Mouse (Mus musculus): Measurements from ENCODE around the gene Nfatc3. TPM values are rescaled to one million over a fixed set of nuclear protein-coding genes. Genes with fewer than 3 reads are reported as not detected.

Gene Nfatc3
- polyA plus RNA-seq, 1 experiment = 31.9 TPM

DNA sequence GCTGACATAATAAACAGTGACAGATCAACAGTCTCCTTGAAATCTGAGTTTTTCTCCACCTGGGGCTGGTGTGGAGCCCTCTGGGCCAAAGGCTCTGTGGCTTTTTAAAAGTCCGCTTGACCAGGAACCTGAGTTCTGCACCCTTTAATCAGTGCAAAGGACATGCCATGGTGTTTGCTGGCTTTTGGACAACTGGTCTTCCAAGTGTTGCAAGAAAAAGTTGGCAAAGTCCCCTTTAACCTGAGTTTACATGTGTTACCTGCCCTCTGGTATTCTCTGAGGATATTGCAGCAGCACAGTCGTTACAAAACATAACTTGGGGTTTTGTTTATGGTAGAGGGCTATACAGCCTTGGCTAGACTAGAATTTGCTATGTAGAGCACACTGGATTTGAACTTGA lies 71.9 kb downstream of the Nfatc3 start:
- Histone ChIP-seq H3K4me3 (ENCODE audit: insufficient read depth, low read length) (no peak overlapping the region), H3K27ac (ENCODE audit: insufficient read depth, low read depth, low read length) (no peak overlapping the region), H3K4me1 (ENCODE audit: control insufficient read depth, insufficient read depth, low read length) (peaks cover 9% of the 10 kb centered on the region)
- no peak for TF ChIP-seq POLR2A (IDR thresholded peaks at IDR 0.05; ENCODE audit: borderline replicate concordance, low read depth, low read length)
- no peak for TF ChIP-seq CTCF (IDR thresholded peaks at IDR 0.05; ENCODE audit: low read depth, low read length)

DNA sequence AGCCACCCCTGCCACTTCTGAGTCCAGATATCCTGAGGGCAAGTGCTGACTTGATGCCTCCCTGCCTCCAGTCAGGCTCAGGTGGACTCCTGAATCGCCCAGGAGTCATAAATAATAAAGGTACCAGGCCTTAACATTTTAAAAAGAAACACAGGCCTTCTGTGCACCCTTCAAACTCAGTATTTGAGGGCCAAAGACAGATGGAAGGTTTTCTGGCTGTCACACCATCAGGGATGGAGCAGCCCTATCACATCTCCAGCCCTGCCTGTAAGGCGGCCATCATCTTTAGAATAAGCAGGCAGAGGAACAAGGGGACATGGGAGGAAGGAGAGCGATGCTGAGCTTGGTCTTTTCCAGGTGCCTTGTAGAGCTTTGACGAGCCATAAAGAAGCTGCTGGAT lies 72.4 kb downstream of the Nfatc3 start:
- no peak for TF ChIP-seq POLR2A (IDR thresholded peaks at IDR 0.05; ENCODE audit: borderline replicate concordance, low read depth, low read length)
- TF ChIP-seq CTCF (IDR thresholded peaks at IDR 0.05; ENCODE audit: low read depth, low read length) = no peak
- H3K4me3 ChIP-seq (ENCODE audit: insufficient read depth, low read length) = no peak overlapping the region

DNA sequence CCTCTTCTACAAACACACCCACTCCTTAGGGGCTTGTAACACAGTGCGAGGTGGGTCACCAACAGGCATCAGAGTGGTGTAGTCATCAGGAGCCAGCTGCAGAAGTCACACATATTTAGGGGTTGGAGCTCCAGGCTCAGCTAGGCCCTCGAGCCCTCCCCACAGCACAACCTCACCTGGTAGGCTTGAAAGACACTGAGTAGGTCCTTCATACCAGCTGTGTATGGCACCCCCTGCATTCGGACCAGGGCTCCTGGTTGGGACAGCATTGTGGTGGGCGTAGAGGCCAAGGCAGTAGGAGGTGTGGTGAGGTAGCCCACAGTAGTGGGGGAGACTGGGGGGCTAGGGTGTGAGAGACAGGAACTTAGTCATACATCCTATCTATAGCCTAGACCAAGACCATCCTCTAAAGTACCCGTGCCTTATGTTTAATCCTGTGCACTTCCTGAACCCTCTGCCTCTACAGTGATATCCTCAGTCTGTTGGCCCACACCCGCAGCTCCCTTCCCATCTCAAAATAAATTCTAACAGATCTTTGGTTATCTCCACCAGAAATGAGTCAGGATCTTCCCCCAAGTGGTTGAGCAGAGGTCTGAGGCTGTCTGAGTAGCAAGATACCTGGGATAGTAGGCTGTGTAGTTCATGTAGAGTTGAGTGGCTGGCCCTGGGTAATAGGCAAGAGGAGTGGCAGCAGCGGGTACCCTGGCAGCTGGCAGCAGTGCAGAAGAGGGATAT lies 73.0 kb downstream of the Nfatc3 start:
- Histone ChIP-seq H3K4me1 (ENCODE audit: control insufficient read depth, insufficient read depth, low read length) (0 out of 2 replicates have a peak, but pooled peaks cover 2% of the 10 kb centered on the region), H3K4me3 (ENCODE audit: insufficient read depth, low read length) (no peak overlapping the region), H3K27ac (ENCODE audit: insufficient read depth, low read depth, low read length) (no peak overlapping the region)
- TF ChIP-seq POLR2A (IDR thresholded peaks at IDR 0.05; ENCODE audit: borderline replicate concordance, low read depth, low read length) = no peak
- no peak for TF ChIP-seq CTCF (IDR thresholded peaks at IDR 0.05; ENCODE audit: low read depth, low read length)

More for the DNA sequence above, 72.4 kb downstream of the Nfatc3 start:
- no peak overlapping the region for H3K27ac ChIP-seq (ENCODE audit: insufficient read depth, low read depth, low read length)
- H3K4me1 ChIP-seq (ENCODE audit: control insufficient read depth, insufficient read depth, low read length) = peaks cover 5% of the 10 kb centered on the region

DNA sequence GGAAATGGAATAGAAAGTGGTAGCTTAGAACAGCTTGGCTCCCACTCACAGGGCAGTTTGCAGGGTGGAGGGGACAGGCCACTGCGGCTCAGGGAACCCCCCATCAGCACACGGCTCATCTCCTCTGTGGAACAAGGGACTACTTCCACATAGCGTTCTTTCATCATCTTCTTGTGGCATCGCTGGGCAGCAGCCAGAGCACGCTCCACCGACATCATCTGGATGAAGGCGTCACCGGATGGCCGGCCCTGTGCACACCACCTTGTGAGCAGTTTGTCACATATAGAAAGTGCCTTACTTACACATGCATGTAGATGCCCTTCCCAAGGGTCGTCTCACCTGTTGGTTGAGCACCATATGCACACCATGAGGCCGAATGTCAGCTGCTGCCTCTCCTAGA lies 73.7 kb downstream of the Nfatc3 start:
- no peak overlapping the region for H3K4me3 ChIP-seq (ENCODE audit: insufficient read depth, low read length)
- no peak for TF ChIP-seq CTCF (IDR thresholded peaks at IDR 0.05; ENCODE audit: low read depth, low read length)
- TF ChIP-seq POLR2A (IDR thresholded peaks at IDR 0.05; ENCODE audit: borderline replicate concordance, low read depth, low read length) = no peak
- no peak overlapping the region for H3K27ac ChIP-seq (ENCODE audit: insufficient read depth, low read depth, low read length)
- peaks cover 2% of the 10 kb centered on the region; the same call in 1 of the 2 replicates for H3K4me1 ChIP-seq (ENCODE audit: control insufficient read depth, insufficient read depth, low read length)

DNA sequence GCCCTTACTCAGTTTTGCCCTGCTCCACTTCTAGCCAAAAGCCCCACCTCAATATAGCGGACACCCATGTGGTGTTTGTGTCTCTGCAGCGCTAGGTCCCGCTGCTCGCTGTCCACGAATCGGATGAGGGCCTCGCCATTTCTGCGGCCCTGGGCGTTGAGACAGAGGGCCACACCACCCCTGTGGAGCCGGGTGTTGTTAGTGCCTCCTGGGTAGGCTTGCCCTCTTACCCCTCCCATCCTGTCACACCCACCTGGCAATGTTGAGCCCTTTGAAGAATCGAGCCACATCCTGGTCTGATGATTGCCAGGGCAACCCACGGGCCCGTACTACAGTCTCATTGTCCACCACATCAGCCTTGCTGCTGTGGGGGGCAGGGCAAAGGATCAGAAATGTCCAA lies 74.9 kb downstream of the Nfatc3 start:
- H3K4me3 ChIP-seq (ENCODE audit: insufficient read depth, low read length) = no peak overlapping the region
- H3K27ac ChIP-seq (ENCODE audit: insufficient read depth, low read depth, low read length) = no peak overlapping the region
- peaks cover 4% of the 10 kb centered on the region for H3K4me1 ChIP-seq (ENCODE audit: control insufficient read depth, insufficient read depth, low read length)
- no peak for TF ChIP-seq CTCF (IDR thresholded peaks at IDR 0.05; ENCODE audit: low read depth, low read length)
- no peak for TF ChIP-seq POLR2A (IDR thresholded peaks at IDR 0.05; ENCODE audit: borderline replicate concordance, low read depth, low read length)

DNA sequence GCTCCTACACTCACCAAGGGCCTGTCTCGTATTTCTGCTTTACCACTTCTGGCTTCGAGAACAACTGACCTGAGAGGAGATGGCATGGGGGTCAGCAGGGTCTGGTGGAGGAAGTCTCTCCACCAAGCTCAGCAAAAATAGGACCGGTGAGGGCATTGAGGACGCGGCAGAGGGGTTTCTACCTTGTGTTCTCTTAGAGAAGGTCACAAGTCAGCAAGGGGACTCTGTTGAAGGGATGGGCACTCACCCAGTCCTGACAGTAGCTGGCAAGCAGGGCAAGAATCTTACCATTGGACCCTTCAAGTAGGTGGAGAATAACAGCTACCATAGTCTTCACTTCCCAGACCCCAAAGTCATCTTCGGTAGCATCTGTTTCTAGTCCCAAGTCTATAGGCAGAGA lies 75.3 kb downstream of the Nfatc3 start:
- Histone ChIP-seq H3K4me1 (ENCODE audit: control insufficient read depth, insufficient read depth, low read length) (peaks cover 6% of the 10 kb centered on the region), H3K27ac (ENCODE audit: insufficient read depth, low read depth, low read length) (no peak overlapping the region), H3K4me3 (ENCODE audit: insufficient read depth, low read length) (no peak overlapping the region)
- TF ChIP-seq CTCF (IDR thresholded peaks at IDR 0.05; ENCODE audit: low read depth, low read length) (no peak), POLR2A (IDR thresholded peaks at IDR 0.05; ENCODE audit: borderline replicate concordance, low read depth, low read length) (no peak)

DNA sequence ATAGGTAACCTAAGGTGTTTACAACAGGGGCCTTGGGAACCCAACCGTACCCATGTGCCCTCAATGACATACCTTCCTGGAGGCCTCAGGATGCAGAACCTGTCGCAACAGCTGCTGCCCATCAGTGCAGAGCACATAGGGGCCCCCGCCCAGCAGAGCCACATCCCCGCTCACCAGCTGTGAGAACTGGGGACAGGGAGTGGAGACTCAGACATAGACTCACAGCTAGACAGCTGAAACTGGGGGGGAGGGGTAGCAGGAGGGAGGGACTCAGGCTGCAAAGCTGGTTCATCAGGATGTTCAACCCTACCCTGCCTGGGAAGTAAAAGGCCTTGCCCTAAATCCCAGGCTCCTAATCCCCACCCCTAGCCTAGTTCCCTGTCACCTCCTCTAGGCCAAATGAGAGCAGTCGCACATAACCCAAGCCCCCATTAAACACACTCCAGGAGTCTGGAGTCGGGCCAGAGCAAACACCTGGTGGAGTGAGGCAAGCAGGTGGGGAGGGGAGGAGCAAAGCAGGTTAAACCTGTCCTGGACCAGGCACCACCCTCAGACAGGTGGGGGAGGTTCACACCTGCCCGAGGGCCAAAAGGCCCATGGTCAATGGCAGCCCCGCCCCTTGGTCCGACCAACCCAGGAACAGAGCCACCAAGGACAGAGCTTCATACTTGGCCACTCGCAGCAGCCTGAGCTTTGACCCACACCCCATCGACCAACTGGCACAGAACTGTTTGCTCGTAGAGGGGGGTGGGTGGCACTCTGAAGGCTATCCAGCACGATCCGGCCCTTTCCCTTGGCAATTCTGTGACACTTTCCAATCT lies 76.3 kb downstream of the Nfatc3 start:
- no peak overlapping the region for H3K4me3 ChIP-seq (ENCODE audit: insufficient read depth, low read length)
- no peak for TF ChIP-seq CTCF (IDR thresholded peaks at IDR 0.05; ENCODE audit: low read depth, low read length)
- no peak for TF ChIP-seq POLR2A (IDR thresholded peaks at IDR 0.05; ENCODE audit: borderline replicate concordance, low read depth, low read length)
- H3K27ac ChIP-seq (ENCODE audit: insufficient read depth, low read depth, low read length) = no peak overlapping the region
- H3K4me1 ChIP-seq (ENCODE audit: control insufficient read depth, insufficient read depth, low read length) = peaks cover 6% of the 10 kb centered on the region

DNA sequence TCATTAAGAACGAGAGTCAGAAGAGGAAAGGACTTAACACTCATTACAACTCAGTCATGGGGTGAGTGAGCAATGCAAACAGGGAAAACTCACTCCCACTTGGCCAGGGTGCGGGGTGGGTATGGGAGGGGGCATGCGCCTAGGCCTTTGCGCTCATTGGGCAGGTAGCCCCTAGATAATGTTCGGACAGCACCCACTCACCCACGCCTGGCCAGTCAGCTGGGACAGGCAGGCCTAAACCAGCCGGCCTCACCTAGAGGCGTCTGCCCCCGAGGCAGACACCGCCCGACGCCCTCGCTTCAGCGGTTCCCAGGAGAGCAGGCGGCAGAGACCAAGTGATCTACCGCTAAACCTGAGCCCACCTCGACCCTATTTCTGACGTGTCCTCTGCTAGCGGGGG lies 77.0 kb downstream of the Nfatc3 start:
- H3K27ac ChIP-seq (ENCODE audit: insufficient read depth, low read depth, low read length) = no peak overlapping the region
- TF ChIP-seq CTCF (IDR thresholded peaks at IDR 0.05; ENCODE audit: low read depth, low read length) (no peak), POLR2A (IDR thresholded peaks at IDR 0.05; ENCODE audit: borderline replicate concordance, low read depth, low read length) (no peak)
- H3K4me1 ChIP-seq (ENCODE audit: control insufficient read depth, insufficient read depth, low read length) = peaks cover 6% of the 10 kb centered on the region
- H3K4me3 ChIP-seq (ENCODE audit: insufficient read depth, low read length) = peak overlapping the region; percentile 66

DNA sequence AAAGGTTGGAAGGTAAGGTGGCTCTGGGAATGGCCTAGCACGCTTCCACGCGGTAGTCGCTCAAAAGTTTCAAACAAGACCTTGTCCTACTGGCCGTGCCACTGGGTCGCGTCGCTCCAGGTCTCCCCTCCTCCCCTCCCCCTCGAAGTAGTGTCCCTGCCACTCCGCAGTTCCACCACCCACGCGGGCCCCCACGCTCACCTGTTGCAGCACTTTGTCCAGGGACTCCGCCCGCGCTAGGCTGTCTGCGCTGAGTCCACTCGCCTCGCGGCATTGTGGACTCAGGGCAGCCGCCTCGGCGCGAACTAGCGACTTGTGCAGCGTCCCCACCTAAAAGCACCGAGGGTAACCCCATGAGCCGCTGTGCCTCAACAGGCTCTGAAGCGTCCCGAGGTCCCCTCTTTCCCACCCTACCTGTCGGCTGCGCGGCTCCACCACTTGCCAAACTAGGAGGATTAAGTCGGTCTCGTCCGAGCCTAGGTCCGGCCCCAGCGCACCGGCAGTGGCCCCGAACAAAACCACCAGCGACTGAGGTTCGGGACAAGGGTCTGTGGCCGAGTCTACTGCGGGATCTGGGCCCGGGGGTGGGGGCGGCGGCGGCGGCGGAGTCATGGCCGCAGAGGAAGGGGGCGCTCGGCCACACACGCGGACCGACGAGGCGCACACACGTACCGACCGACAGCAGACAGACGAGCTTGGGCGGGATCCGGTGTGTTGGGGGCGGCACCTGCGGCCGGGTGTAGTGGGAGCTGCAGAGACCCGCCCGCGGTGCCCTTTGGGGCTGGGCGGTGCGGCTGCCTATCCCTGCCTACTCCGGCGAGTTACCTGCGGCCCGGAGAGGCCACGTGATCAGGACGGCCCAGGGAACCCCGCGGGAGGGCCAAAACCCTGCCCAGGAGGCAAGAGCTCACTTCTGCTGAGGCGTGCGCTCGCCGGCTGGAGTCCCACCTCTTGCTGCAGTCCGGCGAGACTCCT lies 77.8 kb downstream of the Nfatc3 start, which contains the start of gene Esrp2:
TSS of gene Esrp2 (minus strand) at position 819 of the 975 bp plus-strand sequence.
- H3K27ac ChIP-seq (ENCODE audit: insufficient read depth, low read depth, low read length) = no peak within 1 kb of the TSS
- peak within 1 kb of the TSS; percentile 66 for H3K4me3 ChIP-seq (ENCODE audit: insufficient read depth, low read length)
- peaks cover 6% of the 10 kb centered on the region for H3K4me1 ChIP-seq (ENCODE audit: control insufficient read depth, insufficient read depth, low read length)
- TF ChIP-seq POLR2A (IDR thresholded peaks at IDR 0.05; ENCODE audit: borderline replicate concordance, low read depth, low read length) (no peak), CTCF (IDR thresholded peaks at IDR 0.05; ENCODE audit: low read depth, low read length) (no peak)

All from bone marrow macrophage, adult 2 months (primary cell).